21 mouse cellular contexts compared by ENCODE assay signal in genomic region chr7:129685326-129685725, GRCm38 (mm10).
DNase-seq lines count a peak whose midpoint lies in the region; ATAC-seq and TF ChIP-seq lines count a peak whose summit lies in the region.
"Had no signal": no experiment of that assay in that cellular context is flagged by ENCODE, and none has a peak within 500 bp of the region (broad histone marks: within the 10 kb centered on the region; RNA-seq: fewer than 3 reads in every experiment).

No protein-coding gene starts in this region.

- TF ChIP-seq CTCF in forebrain, postnatal 0 days (IDR thresholded peaks at IDR 0.05; ENCODE audit: low read depth), result no peak
- no peak for TF ChIP-seq CTCF in liver, postnatal 0 days (IDR thresholded peaks at IDR 0.05; ENCODE audit: low read depth)

- H3K4me2 ChIP-seq in forebrain, embryonic 11.5 days (ENCODE audit: low read depth, low read length, severe bottlenecking), result no peak overlapping the region
- H3K4me2 ChIP-seq in forebrain, postnatal 0 days (ENCODE audit: low read depth), result no peak overlapping the region
- no peak overlapping the region for H3K4me2 ChIP-seq in intestine, embryonic 14.5 days (ENCODE audit: low read length)
- no peak overlapping the region for H3K4me2 ChIP-seq in intestine, embryonic 16.5 days (ENCODE audit: low read depth, low read length)
- H3K4me2 ChIP-seq in liver, postnatal 0 days (ENCODE audit: low read depth, low read length), result no peak overlapping the region
- no peak overlapping the region for H3K4me2 ChIP-seq in limb, embryonic 12.5 days
- H3K4me2 ChIP-seq: embryonic facial prominence, embryonic 15.5 days; forebrain, embryonic 15.5 days; hindbrain, embryonic 15.5 days had no signal

- no peak overlapping the region for H3K4me3 ChIP-seq in forebrain, embryonic 11.5 days (ENCODE audit: low read depth, low read length)
- H3K4me3 ChIP-seq in forebrain, postnatal 0 days (ENCODE audit: low read depth, low read length), result no peak overlapping the region
- H3K4me3 ChIP-seq in intestine, embryonic 14.5 days (ENCODE audit: low read depth, low read length), result no peak overlapping the region
- H3K4me3 ChIP-seq in intestine, embryonic 16.5 days (ENCODE audit: low read length), result no peak overlapping the region
- no peak overlapping the region for H3K4me3 ChIP-seq in liver, postnatal 0 days (ENCODE audit: low read depth, low read length)
- no peak overlapping the region for H3K4me3 ChIP-seq in limb, embryonic 12.5 days (replicated peaks)
- H3K4me3 ChIP-seq: embryonic facial prominence, embryonic 15.5 days; erythroblast, embryonic 14.5 days; forebrain, embryonic 10.5 days; forebrain, embryonic 15.5 days; hindbrain, embryonic 15.5 days had no signal

- no peak overlapping the region for H3K9ac ChIP-seq in forebrain, embryonic 11.5 days (ENCODE audit: low read length)
- H3K9ac ChIP-seq in forebrain, postnatal 0 days, result no peak overlapping the region
- H3K9ac ChIP-seq in intestine, embryonic 14.5 days (ENCODE audit: low read length), result no peak overlapping the region
- no peak overlapping the region for H3K9ac ChIP-seq in intestine, embryonic 16.5 days (ENCODE audit: low read depth, low read length)
- no peak overlapping the region for H3K9ac ChIP-seq in liver, postnatal 0 days (replicated peaks)
- 0 out of 2 replicates have a peak overlapping the region, but pooled peaks have one; percentile 40 for H3K9ac ChIP-seq in limb, embryonic 12.5 days (replicated peaks)
- H3K9ac ChIP-seq: embryonic facial prominence, embryonic 15.5 days; forebrain, embryonic 15.5 days; hindbrain, embryonic 15.5 days had no signal

- ATAC-seq in forebrain, embryonic 11.5 days (replicated peaks; ENCODE audit: low FRiP score), result no peak
- ATAC-seq in forebrain, postnatal 0 days, result no peak
- no peak for ATAC-seq in intestine, embryonic 14.5 days (replicated peaks; ENCODE audit: low FRiP score, low TSS enrichment, low read depth)
- no peak for ATAC-seq in intestine, embryonic 16.5 days
- ATAC-seq in liver, postnatal 0 days, result no peak
- ATAC-seq in limb, embryonic 12.5 days (ENCODE audit: insufficient number of reproducible peaks, insufficient read depth, low FRiP score, low TSS enrichment, low read depth), result no peak
- ATAC-seq: CD4-positive, CD25-positive, alpha-beta regulatory T cell, adult 4 months; forebrain, embryonic 15.5 days had no signal

- no peak overlapping the region for H3K27ac ChIP-seq in forebrain, embryonic 11.5 days (ENCODE audit: low read depth, low read length)
- no peak overlapping the region for H3K27ac ChIP-seq in forebrain, postnatal 0 days (ENCODE audit: low read depth, low read length)
- H3K27ac ChIP-seq in intestine, embryonic 14.5 days (ENCODE audit: low read depth), result no peak overlapping the region
- H3K27ac ChIP-seq in intestine, embryonic 16.5 days (ENCODE audit: low read length), result no peak overlapping the region
- H3K27ac ChIP-seq in liver, postnatal 0 days (ENCODE audit: low read depth), result no peak overlapping the region
- H3K27ac ChIP-seq in limb, embryonic 12.5 days, result peak overlapping the region; percentile 56; the same call in 1 of the 2 replicates
- H3K27ac ChIP-seq: embryonic facial prominence, embryonic 15.5 days; forebrain, embryonic 10.5 days; forebrain, embryonic 15.5 days; hindbrain, embryonic 15.5 days had no signal

- H3K27me3 ChIP-seq in forebrain, embryonic 11.5 days (ENCODE audit: control insufficient read depth, insufficient read depth, low read length), result no peaks in the 10 kb centered on the region
- no peaks in the 10 kb centered on the region; the same call in none of the 2 replicates for H3K27me3 ChIP-seq in forebrain, postnatal 0 days (ENCODE audit: insufficient read depth, low read length)
- H3K27me3 ChIP-seq in intestine, embryonic 14.5 days (replicated peaks; ENCODE audit: control insufficient read depth, insufficient read depth, low read length), result no peaks in the 10 kb centered on the region
- H3K27me3 ChIP-seq in intestine, embryonic 16.5 days (replicated peaks; ENCODE audit: control insufficient read depth, insufficient read depth, low read length), result no peaks in the 10 kb centered on the region
- no peaks in the 10 kb centered on the region for H3K27me3 ChIP-seq in liver, postnatal 0 days (ENCODE audit: insufficient read depth, low read length)
- no peaks in the 10 kb centered on the region for H3K27me3 ChIP-seq in limb, embryonic 12.5 days
- H3K27me3 ChIP-seq: embryonic facial prominence, embryonic 15.5 days; forebrain, embryonic 15.5 days; hindbrain, embryonic 15.5 days had no signal

- no peaks in the 10 kb centered on the region for H3K36me3 ChIP-seq in forebrain, embryonic 11.5 days (ENCODE audit: control insufficient read depth, insufficient read depth, low read length)
- no peaks in the 10 kb centered on the region for H3K36me3 ChIP-seq in forebrain, postnatal 0 days (ENCODE audit: insufficient read depth)
- H3K36me3 ChIP-seq in intestine, embryonic 14.5 days (ENCODE audit: control insufficient read depth, insufficient read depth, low read length), result no peaks in the 10 kb centered on the region
- H3K36me3 ChIP-seq in intestine, embryonic 16.5 days (ENCODE audit: control insufficient read depth, insufficient read depth, low read length), result no peaks in the 10 kb centered on the region
- H3K36me3 ChIP-seq in liver, postnatal 0 days (replicated peaks; ENCODE audit: insufficient read depth, low read length), result no peaks in the 10 kb centered on the region
- H3K36me3 ChIP-seq in limb, embryonic 12.5 days, result no peaks in the 10 kb centered on the region
- H3K36me3 ChIP-seq: embryonic facial prominence, embryonic 15.5 days; forebrain, embryonic 10.5 days; forebrain, embryonic 15.5 days; G1E; hindbrain, embryonic 15.5 days had no signal

- no peaks in the 10 kb centered on the region for H3K9me3 ChIP-seq in forebrain, embryonic 11.5 days (ENCODE audit: control insufficient read depth, low read length)
- no peaks in the 10 kb centered on the region for H3K9me3 ChIP-seq in forebrain, postnatal 0 days (ENCODE audit: low read length)
- H3K9me3 ChIP-seq in intestine, embryonic 14.5 days (ENCODE audit: control insufficient read depth, low read length), result no peaks in the 10 kb centered on the region
- H3K9me3 ChIP-seq in intestine, embryonic 16.5 days (ENCODE audit: control insufficient read depth, low read length), result no peaks in the 10 kb centered on the region
- no peaks in the 10 kb centered on the region for H3K9me3 ChIP-seq in liver, postnatal 0 days (ENCODE audit: low read length)
- no peaks in the 10 kb centered on the region for H3K9me3 ChIP-seq in limb, embryonic 12.5 days
- H3K9me3 ChIP-seq: embryonic facial prominence, embryonic 15.5 days; forebrain, embryonic 10.5 days; forebrain, embryonic 15.5 days; hindbrain, embryonic 15.5 days had no signal

- TF ChIP-seq EP300 in liver, postnatal 0 days (IDR thresholded peaks at IDR 0.05; ENCODE audit: low read depth), result no peak

- peak; percentile 36 for DNase-seq in forebrain, embryonic 11.5 days (ENCODE audit: low spot score)
- DNase-seq in forebrain, postnatal 0 days, result no peak
- peak; percentile 48 for DNase-seq in intestine, embryonic 14.5 days (ENCODE audit: low spot score)
- DNase-seq in liver, postnatal 0 days, result peak; percentile 1
- no peak for DNase-seq in liver
- DNase-seq: adrenal gland, adult 8-10 months; adrenal gland, postnatal 36 days; B cell, adult 2 months; cerebellum, adult 2 months; cerebellum, postnatal 10 days; gastrocnemius, postnatal 10 days; heart, postnatal 10 days had no signal

- no peaks in the 10 kb centered on the region for H3K4me1 ChIP-seq in forebrain, embryonic 11.5 days (replicated peaks; ENCODE audit: control insufficient read depth, insufficient read depth, low read length)
- no peaks in the 10 kb centered on the region for H3K4me1 ChIP-seq in forebrain, postnatal 0 days (ENCODE audit: insufficient read depth)
- H3K4me1 ChIP-seq in intestine, embryonic 14.5 days (replicated peaks; ENCODE audit: control insufficient read depth, insufficient read depth, low read length), result peaks cover 19% of the 10 kb centered on the region
- peaks cover 16% of the 10 kb centered on the region for H3K4me1 ChIP-seq in intestine, embryonic 16.5 days (ENCODE audit: control insufficient read depth, insufficient read depth, low read length)
- no peaks in the 10 kb centered on the region for H3K4me1 ChIP-seq in liver, postnatal 0 days (ENCODE audit: insufficient read depth)
- peaks cover 34% of the 10 kb centered on the region for H3K4me1 ChIP-seq in limb, embryonic 12.5 days (replicated peaks)
- H3K4me1 ChIP-seq: forebrain, embryonic 15.5 days had no signal

- WGBS in forebrain, embryonic 11.5 days, result 81% methylated on average over 5 of the region's 5 CpGs
- 81% methylated on average over 5 of the region's 5 CpGs for WGBS in forebrain, postnatal 0 days
- 82% methylated on average over 5 of the region's 5 CpGs for WGBS in intestine, embryonic 14.5 days
- WGBS in intestine, embryonic 16.5 days, result 78% methylated on average over 5 of the region's 5 CpGs
- WGBS in liver, postnatal 0 days (ENCODE audit: insufficient replicate concordance), result 73% methylated on average over 5 of the region's 5 CpGs
- 85% methylated on average over 5 of the region's 5 CpGs for WGBS in limb, embryonic 12.5 days

Comparison
In these comparisons a context has a peak if more than half of its experiments do, and no peak if none do; other contexts are left out.
1. DNase-seq: peak in forebrain, embryonic 11.5 days (single experiment), intestine, embryonic 14.5 days (single experiment) and liver, postnatal 0 days (single experiment); none in forebrain, postnatal 0 days (single experiment) and liver (single experiment).